Mouse (Mus musculus) E14TG2a.4 (cell line): ENCODE results near the gene Ccnd1.

ENCODE experiments used
- H3K27me3 ChIP-seq: 2 replicates; pipeline ENCODE4 v1.6.1; 2014; ENCODE audit warnings: low read length, control low read depth; ENCODE audit not compliant: insufficient read depth
- H3K36me3 ChIP-seq: 2 replicates; pipeline ENCODE4 v1.6.1; 2014; ENCODE audit warnings: low read length, control low read depth; ENCODE audit not compliant: insufficient read depth
- H3K4me1 ChIP-seq: replicated peaks from 2 replicates; pipeline ENCODE4 v1.6.1; 2014; ENCODE audit warnings: low read depth, low read length, control low read depth
- H3K4me3 ChIP-seq: replicated peaks from 2 replicates; pipeline ENCODE4 v1.5.1; 2014; ENCODE audit warnings: mild to moderate bottlenecking, low read length
- H3K9me3 ChIP-seq: 2 replicates; pipeline ENCODE4 v1.6.1; 2014; ENCODE audit warnings: low read length, control low read depth
- CTCF ChIP-seq: conservative IDR thresholded peaks from 2 replicates; pipeline ENCODE4 v1.5.1; 2014; ENCODE audit warnings: low read length
- NANOG ChIP-seq: IDR thresholded peaks from 2 replicates; pipeline ENCODE4 v1.6.1; 2014; ENCODE audit warnings: borderline replicate concordance, low read length, mixed read lengths
- POU5F1 ChIP-seq: IDR thresholded peaks from 2 replicates; pipeline ENCODE4 v1.6.1; 2014; ENCODE audit warnings: low read length, borderline replicate concordance

Gene Ccnd1

DNA sequence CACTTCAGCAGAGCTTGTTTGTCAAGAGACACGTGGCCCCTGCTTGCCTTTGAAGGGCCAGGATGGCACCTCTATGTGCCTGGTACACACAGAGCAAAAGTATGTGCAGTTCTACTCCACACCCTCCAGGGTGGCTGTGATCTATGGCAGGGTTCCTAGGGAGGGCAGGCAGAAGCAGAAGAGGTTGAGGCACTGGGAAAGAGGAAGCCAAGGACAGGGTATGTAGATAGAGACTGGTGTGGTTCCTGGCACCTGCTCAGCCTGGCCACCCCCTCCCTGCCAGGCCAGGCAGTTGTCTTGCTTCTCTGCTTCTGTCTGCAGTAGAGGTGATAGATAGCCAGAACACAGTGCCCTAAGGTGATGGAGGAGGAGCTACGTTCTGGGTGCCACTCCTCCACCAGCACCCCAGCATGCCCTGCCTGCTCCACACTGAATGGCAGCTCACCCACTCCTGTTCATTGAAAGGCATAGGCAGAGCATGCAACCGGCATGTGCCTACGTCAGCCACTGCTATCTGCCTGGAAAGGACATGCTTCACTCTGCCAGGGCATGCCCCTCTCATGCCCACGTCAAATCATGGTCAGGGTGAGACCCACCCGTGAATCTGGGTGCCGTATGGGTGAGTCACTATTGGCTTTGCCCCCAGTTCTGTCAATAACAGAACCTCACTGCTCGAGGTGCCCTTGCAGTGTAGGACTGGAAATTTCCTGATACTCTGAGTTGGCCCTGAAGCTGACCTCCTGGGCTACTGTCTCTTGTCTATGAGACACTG is 31.5 kb upstream of the Ccnd1 start:
- Histone ChIP-seq H3K4me3 (no peak overlapping the region), H3K27me3 (peaks cover 13% of the 10 kb centered on the region), H3K9me3 (no peaks in the 10 kb centered on the region), H3K4me1 (peaks cover 11% of the 10 kb centered on the region), H3K36me3 (no peaks in the 10 kb centered on the region)
- TF ChIP-seq POU5F1 (no peak), CTCF (no peak), NANOG (no peak)

DNA sequence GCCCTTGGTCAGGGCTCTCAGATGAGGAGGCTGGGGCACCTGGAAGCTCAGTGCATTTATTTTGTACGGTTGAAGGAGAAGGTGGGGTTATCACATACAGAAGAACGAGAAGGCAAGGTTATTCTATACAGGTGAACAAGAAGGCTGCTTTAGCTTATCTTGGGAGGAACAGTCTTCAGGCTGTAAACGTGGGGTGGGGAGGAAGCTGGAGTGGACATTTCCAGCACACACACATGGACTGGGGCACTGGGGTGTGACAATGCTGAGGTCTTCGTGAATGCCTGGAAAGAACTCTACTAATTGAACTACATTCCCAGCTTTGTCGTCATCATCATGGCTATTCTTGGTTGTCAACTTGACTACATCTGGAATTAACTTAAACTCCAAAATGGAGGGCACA is 26.2 kb upstream of the Ccnd1 start:
- H3K4me3 ChIP-seq, result no peak overlapping the region
- H3K9me3 ChIP-seq, result no peaks in the 10 kb centered on the region
- TF ChIP-seq POU5F1, result no peak
- no peak for TF ChIP-seq CTCF
- no peak for TF ChIP-seq NANOG
- H3K36me3 ChIP-seq, result no peaks in the 10 kb centered on the region
- H3K27me3 ChIP-seq, result peaks cover 18% of the 10 kb centered on the region
- H3K4me1 ChIP-seq, result 0 out of 2 replicates have a peak, but pooled peaks cover under 1% of the 10 kb centered on the region

DNA sequence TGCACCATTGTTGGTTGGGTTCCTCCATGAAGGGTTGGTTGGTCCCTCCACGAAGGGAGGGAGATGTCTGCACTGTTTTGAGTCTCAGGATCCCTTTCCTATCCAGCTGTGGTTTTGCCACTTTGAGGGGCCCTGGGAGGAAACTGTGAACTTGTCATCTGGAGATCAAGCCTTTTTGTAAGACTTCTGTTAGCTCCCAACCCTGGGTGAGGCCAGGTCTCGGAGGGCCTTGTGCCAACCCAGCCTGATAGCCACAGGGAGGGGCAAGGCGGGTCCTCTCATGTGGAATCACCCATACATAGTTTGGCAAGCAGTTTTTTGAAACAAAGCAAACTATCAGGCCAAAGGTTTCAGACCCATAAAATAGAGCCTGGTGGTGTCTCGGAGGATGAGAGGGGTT is 24.6 kb upstream of the Ccnd1 start:
- no peaks in the 10 kb centered on the region for H3K36me3 ChIP-seq
- peaks cover 11% of the 10 kb centered on the region for H3K27me3 ChIP-seq
- peaks cover 14% of the 10 kb centered on the region for H3K4me1 ChIP-seq
- H3K4me3 ChIP-seq, result no peak overlapping the region
- TF ChIP-seq POU5F1, result no peak
- no peak for TF ChIP-seq NANOG
- no peak for TF ChIP-seq CTCF
- no peaks in the 10 kb centered on the region for H3K9me3 ChIP-seq

DNA sequence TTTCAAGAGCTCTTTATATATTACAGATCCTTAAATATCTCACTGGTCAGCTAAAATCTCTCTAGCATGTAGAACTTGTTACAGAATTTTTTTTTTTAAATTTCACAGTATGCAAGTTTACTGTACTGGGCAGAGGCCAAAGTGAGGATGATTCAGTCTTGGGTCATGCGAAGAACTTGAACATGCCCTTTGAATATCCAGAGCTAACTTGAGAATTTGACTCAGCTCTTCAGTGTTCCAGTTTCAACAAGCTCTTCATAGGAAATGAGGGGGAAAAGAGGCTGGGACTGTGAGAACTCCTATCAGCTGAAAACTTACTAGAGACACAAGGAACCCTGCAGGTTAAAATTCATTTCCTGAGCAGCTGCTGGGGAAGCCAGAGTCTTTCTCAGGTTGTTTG is 24.2 kb upstream of the Ccnd1 start:
- no peaks in the 10 kb centered on the region for H3K36me3 ChIP-seq
- no peak overlapping the region for H3K4me3 ChIP-seq
- peaks cover 17% of the 10 kb centered on the region for H3K4me1 ChIP-seq
- no peaks in the 10 kb centered on the region for H3K9me3 ChIP-seq
- peaks cover 11% of the 10 kb centered on the region for H3K27me3 ChIP-seq
- no peak for TF ChIP-seq POU5F1
- no peak for TF ChIP-seq CTCF
- no peak for TF ChIP-seq NANOG

DNA sequence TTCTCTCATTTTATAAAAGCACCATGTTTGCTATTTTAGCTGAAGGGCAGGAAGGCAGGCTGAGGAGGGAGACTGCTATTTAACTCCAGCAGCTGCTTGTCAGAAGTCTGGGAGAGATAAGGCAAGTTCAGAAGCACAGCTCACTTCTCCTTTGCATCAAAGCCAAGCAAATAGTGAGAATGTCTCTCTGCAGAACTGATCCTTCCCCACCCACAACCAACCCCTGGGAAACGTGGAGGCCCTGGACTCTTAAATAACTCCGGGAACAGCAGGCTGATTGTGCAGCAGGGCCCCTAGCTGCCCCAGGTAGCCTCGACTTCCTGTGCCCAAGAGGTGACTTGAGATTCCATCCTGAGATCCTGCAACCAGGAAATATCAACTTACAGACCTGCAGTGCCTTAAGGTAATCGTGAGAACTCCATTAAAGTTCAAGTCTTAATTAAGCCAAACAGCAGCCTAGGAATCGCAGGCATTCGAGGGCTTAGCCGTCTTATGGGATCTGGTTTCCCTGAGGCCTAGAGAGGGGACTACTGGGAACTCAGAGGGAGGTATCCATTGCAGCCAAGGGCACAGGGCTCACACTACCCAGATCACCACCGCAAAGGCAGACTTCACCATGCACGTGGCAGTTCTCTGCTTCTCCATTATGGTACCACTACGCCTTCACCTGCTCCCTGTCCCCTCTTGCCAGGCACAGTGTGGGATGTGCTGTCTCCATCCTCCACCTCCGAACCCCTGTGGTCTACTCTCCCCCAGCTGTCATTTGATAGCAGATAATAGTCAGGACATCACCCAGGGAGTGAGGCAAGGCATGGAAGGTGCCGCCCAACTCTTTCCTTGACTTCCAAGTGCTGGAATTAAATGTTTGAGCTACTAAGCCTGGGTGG is 19.0 kb upstream of the Ccnd1 start:
- TF ChIP-seq NANOG (no peak), CTCF (no peak), POU5F1 (no peak)
- H3K36me3 ChIP-seq, result no peaks in the 10 kb centered on the region
- no peaks in the 10 kb centered on the region for H3K9me3 ChIP-seq
- no peak overlapping the region for H3K4me3 ChIP-seq
- peaks cover 26% of the 10 kb centered on the region for H3K4me1 ChIP-seq
- no peaks in the 10 kb centered on the region for H3K27me3 ChIP-seq

DNA sequence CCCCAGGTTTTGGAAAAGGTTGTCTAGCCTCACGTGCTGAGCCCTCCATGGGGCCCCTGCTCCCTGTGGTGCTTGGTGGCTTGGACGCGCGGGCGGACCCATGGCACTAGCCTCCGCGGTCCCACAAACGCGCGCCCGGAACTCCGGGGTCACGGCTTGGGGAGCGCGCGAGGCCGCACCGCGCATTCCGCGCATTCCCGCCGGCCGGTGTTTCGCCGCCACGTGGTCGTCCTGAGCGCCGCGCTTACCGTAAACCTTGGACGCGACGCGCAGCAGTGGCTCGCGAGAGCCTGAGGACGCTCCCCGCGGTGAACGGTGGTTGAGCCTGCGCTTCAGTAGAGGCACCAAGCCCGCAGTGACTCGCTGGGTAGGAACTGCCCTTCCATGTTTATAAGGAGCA is 3.5 kb upstream of the Ccnd1 start:
- Histone ChIP-seq H3K27me3 (peaks cover 12% of the 10 kb centered on the region), H3K4me1 (peaks cover 46% of the 10 kb centered on the region), H3K9me3 (no peaks in the 10 kb centered on the region), H3K4me3 (peak overlapping the region; percentile 84), H3K36me3 (peaks cover 3% of the 10 kb centered on the region; the same call in 1 of the 2 replicates)
- TF ChIP-seq POU5F1 (no peak), NANOG (no peak), CTCF (no peak)

DNA sequence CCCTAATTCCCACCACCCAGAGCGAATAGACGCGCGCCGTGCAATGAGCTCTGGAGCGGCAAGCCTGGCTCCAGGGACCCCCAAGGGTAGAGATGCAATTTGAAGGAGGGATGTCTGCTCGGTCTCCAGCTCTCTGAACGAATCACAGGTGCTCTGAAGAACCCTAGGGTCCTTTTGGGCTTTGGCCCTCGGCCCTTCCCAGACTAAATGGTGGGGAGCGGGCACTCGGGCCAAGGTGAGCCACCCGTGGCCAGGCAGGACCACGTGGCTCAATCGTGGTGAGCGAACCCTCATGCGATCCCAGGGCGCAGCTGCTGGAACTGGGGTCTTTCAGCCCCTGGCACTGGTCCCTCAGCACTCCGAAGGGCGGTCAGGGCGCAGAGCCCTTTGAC is 3.0 kb upstream of the Ccnd1 start:
- Histone ChIP-seq H3K36me3 (peaks cover 6% of the 10 kb centered on the region), H3K4me3 (peak overlapping the region; percentile 84), H3K9me3 (no peaks in the 10 kb centered on the region), H3K4me1 (peaks cover 50% of the 10 kb centered on the region), H3K27me3 (peaks cover 17% of the 10 kb centered on the region)
- TF ChIP-seq POU5F1 (no peak), NANOG (no peak)

DNA sequence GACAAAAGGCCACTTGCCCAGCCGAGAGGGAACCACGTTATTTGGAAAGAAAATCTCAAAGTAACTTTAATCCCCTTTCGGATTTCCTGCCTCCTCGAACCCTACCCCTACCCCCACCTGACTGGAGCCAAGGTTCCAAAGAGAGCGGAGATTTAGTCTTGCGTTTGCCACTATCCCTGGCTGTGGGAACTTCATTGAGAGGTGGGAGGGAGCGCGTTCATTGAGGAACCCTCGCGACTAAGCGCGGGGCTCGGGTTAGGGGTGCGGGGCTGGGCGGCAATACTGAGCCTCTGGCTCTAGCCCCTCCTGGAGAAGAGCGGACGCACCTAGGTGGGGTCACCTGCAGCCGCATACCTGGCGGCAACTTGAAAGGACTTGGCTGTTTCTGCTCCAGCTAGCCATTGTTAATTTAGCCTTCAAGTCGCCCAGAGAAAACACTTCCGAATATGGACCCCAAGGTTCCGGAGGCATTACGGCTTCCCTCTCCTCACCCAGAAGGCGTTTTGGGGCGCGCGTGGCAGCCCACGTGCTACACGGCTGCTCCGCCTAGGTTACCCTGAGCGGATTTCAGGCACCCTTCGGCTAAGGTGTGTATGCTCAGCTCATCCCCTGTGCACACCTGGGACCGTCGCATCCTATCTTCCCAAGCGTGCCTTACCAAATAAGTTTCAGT is 2.5 kb upstream of the Ccnd1 start:
- H3K4me1 ChIP-seq, result peaks cover 53% of the 10 kb centered on the region
- no peaks in the 10 kb centered on the region for H3K9me3 ChIP-seq
- peaks cover 11% of the 10 kb centered on the region for H3K36me3 ChIP-seq
- peaks cover 17% of the 10 kb centered on the region for H3K27me3 ChIP-seq
- H3K4me3 ChIP-seq, result peak overlapping the region; percentile 84
- TF ChIP-seq POU5F1 (no peak), CTCF (no peak), NANOG (no peak)
